Mouse (Mus musculus) kidney, adult 2 months (tissue): ENCODE data around the gene Edf1. TPM values are rescaled to one million over a fixed set of nuclear protein-coding genes. Genes with fewer than 3 reads are reported as not detected.

Experiments used
- DNase-seq: peaks from one replicate; pipeline ENCODE4 v3.0.0; 2021
- H3K27ac ChIP-seq: fragments of 200-500 bp; 2 replicates; pipeline ENCODE4 v1.5.1; 2012; ENCODE audit warnings: low read depth, low read length, control low read depth, inconsistent platforms; ENCODE audit not compliant: insufficient read depth
- H3K27me3 ChIP-seq: fragments of 200-500 bp; replicated peaks from 2 replicates; pipeline ENCODE4 v1.6.1; 2012; ENCODE audit warnings: mild to moderate bottlenecking, moderate library complexity, low read length, inconsistent platforms; ENCODE audit not compliant: control insufficient read depth, insufficient read depth
- H3K36me3 ChIP-seq: fragments of 200-500 bp; 2 replicates; pipeline ENCODE4 v1.6.1; 2012; ENCODE audit warnings: mild to moderate bottlenecking, moderate library complexity, low read length, inconsistent platforms; ENCODE audit not compliant: control insufficient read depth, insufficient read depth
- H3K4me1 ChIP-seq: fragments of 200-500 bp; 2 replicates; pipeline ENCODE4 v1.6.1; 2011; ENCODE audit warnings: low read length; ENCODE audit not compliant: control insufficient read depth, insufficient read depth
- H3K4me3 ChIP-seq: fragments of 200-500 bp; 2 replicates; pipeline ENCODE4 v1.5.1; 2011; ENCODE audit warnings: mild to moderate bottlenecking, low read depth, low read length, control low read depth; ENCODE audit not compliant: insufficient read depth
- CTCF ChIP-seq: fragments of 200-500 bp; conservative IDR thresholded peaks from 2 replicates; pipeline ENCODE4 v1.5.1; 2011; ENCODE audit warnings: low read depth, mild to moderate bottlenecking, control low read depth, low read length, moderate library complexity, mixed read lengths; ENCODE audit not compliant: insufficient read depth, insufficient read length
- POLR2A ChIP-seq: fragments of 200-500 bp; IDR thresholded peaks from one replicate; pipeline ENCODE4 v1.6.1; 2011; ENCODE audit warnings: low read depth, low read length, control low read depth
- WGBS: fragments of 180-500 bp; shearing (Covaris S2); methylation state at CpG from one replicate; pipeline ENCODE4 v1.1.7; 2018; 5-methylcytosine and 5-hydroxymethylcytosine counted together
- polyA plus RNA-seq: library from polyadenylated mRNA; depleted of rRNA; stranded (reverse); fragments of >200 nt; gene quantifications from 2 replicates; pipeline ENCODE4 v1.2.3, GENCODE M21; 2012; rRNA removed

Gene Edf1
- polyA plus RNA-seq, 1 experiment = 198 TPM

DNA sequence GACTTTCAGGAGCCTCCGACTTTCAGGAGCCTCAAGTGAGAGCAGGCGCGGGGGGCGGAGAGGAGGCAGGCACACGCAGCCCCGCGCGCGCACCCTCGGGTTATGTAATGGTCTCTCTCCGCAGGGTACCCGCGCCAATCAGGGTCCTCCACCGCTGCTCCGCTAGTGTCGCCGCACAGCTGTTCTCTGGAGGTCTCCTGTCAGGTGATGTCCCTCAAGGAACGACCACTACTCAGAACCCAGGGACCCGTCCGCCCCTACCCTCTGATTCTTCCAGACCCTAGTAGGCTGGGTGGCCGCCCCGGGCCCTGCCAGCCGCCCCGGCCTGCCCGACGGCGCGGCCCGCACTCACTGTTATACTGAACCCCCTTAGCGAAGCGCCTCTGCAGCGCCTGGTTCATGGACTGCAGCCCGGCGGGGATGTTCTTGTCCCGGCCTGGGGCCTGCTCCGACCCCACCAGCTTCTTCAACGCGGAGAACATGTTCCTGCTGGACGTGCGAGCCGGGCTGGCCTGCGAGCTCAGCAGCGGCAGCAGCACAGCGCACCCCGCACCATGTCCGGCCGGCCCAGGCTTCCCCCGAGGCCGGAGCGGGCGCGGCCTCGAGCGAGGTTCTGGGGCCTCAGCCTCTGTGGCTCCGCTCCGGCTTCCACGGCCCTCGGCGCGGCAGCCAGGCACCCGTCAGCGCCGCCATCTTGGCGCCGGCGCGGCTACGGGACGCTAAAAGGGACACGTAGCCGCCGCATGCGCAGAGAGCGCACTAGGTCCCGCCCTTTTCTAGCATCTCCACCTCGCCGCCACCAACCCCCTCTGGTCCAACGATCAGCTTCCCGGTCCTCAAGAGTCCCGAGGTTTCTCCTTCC lies 50.3 kb downstream of the Edf1 start, which contains the start of gene Rabl6:
TSS of gene Rabl6 (minus strand) at position 761 of the 862 bp plus-strand sequence.
- peak within 1 kb of the TSS; percentile 96 for H3K4me3 ChIP-seq
- no peaks in the 10 kb centered on the region for H3K36me3 ChIP-seq
- H3K27me3 ChIP-seq = no peaks in the 10 kb centered on the region
- DNase-seq = peak; percentile 93
- H3K4me1 ChIP-seq = peaks cover 5% of the 10 kb centered on the region; the same call in 1 of the 2 replicates
- H3K27ac ChIP-seq = peak within 1 kb of the TSS; percentile 82
- under 1% methylated on average over 80 of the region's 80 CpGs for WGBS
- TF ChIP-seq POLR2A (no peak), CTCF (no peak)

DNA sequence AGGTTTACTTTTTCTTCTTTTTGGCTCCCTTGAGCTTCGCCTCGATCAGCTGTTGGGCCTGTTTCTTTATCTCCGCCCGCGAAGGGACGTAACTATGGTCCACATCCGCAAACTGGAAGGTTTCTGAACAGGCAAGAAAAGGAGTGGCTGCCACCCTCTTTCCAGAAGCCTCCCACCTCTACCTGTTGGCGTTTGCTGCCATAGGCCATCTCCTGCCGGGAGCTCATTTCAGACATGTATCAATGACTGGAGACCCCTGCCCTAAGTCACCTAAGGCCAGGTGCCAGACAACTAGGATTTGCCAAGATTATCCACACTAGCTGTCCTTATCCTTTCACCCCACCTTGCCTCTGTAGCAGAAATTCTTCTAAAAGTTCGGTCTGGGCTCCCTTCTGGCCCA lies 51.0 kb downstream of the Edf1 start:
- Histone ChIP-seq H3K4me3 (peak overlapping the region; percentile 96), H3K4me1 (peaks cover 5% of the 10 kb centered on the region; the same call in 1 of the 2 replicates), H3K27ac (peak overlapping the region; percentile 17; the same call in 1 of the 2 replicates), H3K36me3 (no peaks in the 10 kb centered on the region), H3K27me3 (no peaks in the 10 kb centered on the region)
- 63% methylated on average over 10 of the region's 10 CpGs for WGBS
- DNase-seq = no peak
- TF ChIP-seq POLR2A (no peak), CTCF (no peak)

Other genes starting within 250 kb of the Edf1 start
- gene Grin1, start 238.7 kb upstream of the Edf1 start, polyA plus RNA-seq = 0.34 and 0.41 TPM in 2 replicates
- gene Man1b1, start 225.5 kb upstream of the Edf1 start, polyA plus RNA-seq = 16.6 and 19.6 TPM in 2 replicates
- gene Dpp7, start 201.5 kb upstream of the Edf1 start, polyA plus RNA-seq = 167 and 171 TPM in 2 replicates
- gene Uap1l1, start 192.2 kb upstream of the Edf1 start, polyA plus RNA-seq = 125 and 133 TPM in 2 replicates
- 0.20 and 0.34 TPM in 2 replicates for gene Sapcd2, start 185.5 kb upstream of the Edf1 start, polyA plus RNA-seq
- 18.8 and 23.8 TPM in 2 replicates for gene Entpd2, start 162.0 kb upstream of the Edf1 start, polyA plus RNA-seq
- gene Npdc1, start 158.5 kb upstream of the Edf1 start, polyA plus RNA-seq = 73.7 and 99.5 TPM in 2 replicates
- gene Fut7, start 134.6 kb upstream of the Edf1 start, polyA plus RNA-seq = 0.19 and 0.80 TPM in 2 replicates
- 51.0 and 64.0 TPM in 2 replicates for gene Abca2, start 129.1 kb upstream of the Edf1 start, polyA plus RNA-seq
- 104 and 130 TPM in 2 replicates for gene Clic3, start 101.0 kb upstream of the Edf1 start, polyA plus RNA-seq
- 49.0 and 53.2 TPM in 2 replicates for gene Paxx, start 96.8 kb upstream of the Edf1 start, polyA plus RNA-seq
- gene Ptgds, start 87.8 kb upstream of the Edf1 start, polyA plus RNA-seq = 47.2 and 51.6 TPM in 2 replicates
- 0.18 TPM in 1 of 2 replicates, not detected in the other for gene Lcn12, start 63.9 kb upstream of the Edf1 start, polyA plus RNA-seq
- 39.6 and 48.4 TPM in 2 replicates for gene Fbxw5, start 57.1 kb upstream of the Edf1 start, polyA plus RNA-seq
- 20.6 and 22.0 TPM in 2 replicates for gene C8g, start 56.1 kb upstream of the Edf1 start, polyA plus RNA-seq
- gene Traf2, start 10.9 kb upstream of the Edf1 start, polyA plus RNA-seq = 14.8 and 15.3 TPM in 2 replicates
- gene Mamdc4, start 17.0 kb downstream of the Edf1 start, polyA plus RNA-seq = 1.3 and 2.3 TPM in 2 replicates
- 74.9 and 92.3 TPM in 2 replicates for gene Phpt1, start 17.4 kb downstream of the Edf1 start, polyA plus RNA-seq
- 0.36 and 0.62 TPM in 2 replicates for gene Ajm1, start 23.9 kb downstream of the Edf1 start, polyA plus RNA-seq
- 53.8 and 58.9 TPM in 2 replicates for gene Rabl6, start 50.7 kb downstream of the Edf1 start, polyA plus RNA-seq
- 0.03 TPM in 1 of 2 replicates, not detected in the other for gene Ccdc183, start 59.8 kb downstream of the Edf1 start, polyA plus RNA-seq
- 37.7 and 43.2 TPM in 2 replicates for gene Tmem141, start 64.2 kb downstream of the Edf1 start, polyA plus RNA-seq
- 1.7 and 3.4 TPM in 2 replicates for gene Fcna, start 70.2 kb downstream of the Edf1 start, polyA plus RNA-seq
- gene Lcn8, start 95.3 kb downstream of the Edf1 start, polyA plus RNA-seq = not detected in 2 replicates
- gene Lcn5, start 100.1 kb downstream of the Edf1 start, polyA plus RNA-seq = not detected in 2 replicates
- not detected in 2 replicates for gene Lcn6, start 118.9 kb downstream of the Edf1 start, polyA plus RNA-seq
- not detected in 2 replicates for gene Lcn10, start 124.9 kb downstream of the Edf1 start, polyA plus RNA-seq
- not detected in 2 replicates for gene Obp2a, start 142.2 kb downstream of the Edf1 start, polyA plus RNA-seq
- gene Bmyc, start 148.9 kb downstream of the Edf1 start, polyA plus RNA-seq = 14.0 and 14.2 TPM in 2 replicates
- gene Obp2b, start 179.2 kb downstream of the Edf1 start, polyA plus RNA-seq = not detected in 2 replicates
- gene Lcn3, start 207.7 kb downstream of the Edf1 start, polyA plus RNA-seq = not detected in 2 replicates
- gene Lcn11, start 219.2 kb downstream of the Edf1 start, polyA plus RNA-seq = not detected in 2 replicates
- gene Gm13539, start 224.4 kb downstream of the Edf1 start, polyA plus RNA-seq = not detected in 2 replicates